Mouse (Mus musculus) kidney, adult 2 months (tissue): ENCODE measurements around the gene Klhl12. TPM values are rescaled to one million over a fixed set of nuclear protein-coding genes. Genes with fewer than 3 reads are reported as not detected.
A peak's percentile ranks its signal among the peaks of the same experiment; 100 is the strongest.

Experiments used
- DNase-seq: peaks from one replicate; pipeline ENCODE4 v3.0.0; 2021
- H3K27ac ChIP-seq: fragments of 200-500 bp; 2 replicates; pipeline ENCODE4 v1.5.1; 2012; ENCODE audit warnings: low read depth, low read length, control low read depth, inconsistent platforms; ENCODE audit not compliant: insufficient read depth
- H3K27me3 ChIP-seq: fragments of 200-500 bp; replicated peaks from 2 replicates; pipeline ENCODE4 v1.6.1; 2012; ENCODE audit warnings: mild to moderate bottlenecking, moderate library complexity, low read length, inconsistent platforms; ENCODE audit not compliant: control insufficient read depth, insufficient read depth
- H3K36me3 ChIP-seq: fragments of 200-500 bp; 2 replicates; pipeline ENCODE4 v1.6.1; 2012; ENCODE audit warnings: mild to moderate bottlenecking, moderate library complexity, low read length, inconsistent platforms; ENCODE audit not compliant: control insufficient read depth, insufficient read depth
- H3K4me1 ChIP-seq: fragments of 200-500 bp; 2 replicates; pipeline ENCODE4 v1.6.1; 2011; ENCODE audit warnings: low read length; ENCODE audit not compliant: control insufficient read depth, insufficient read depth
- H3K4me3 ChIP-seq: fragments of 200-500 bp; 2 replicates; pipeline ENCODE4 v1.5.1; 2011; ENCODE audit warnings: mild to moderate bottlenecking, low read depth, low read length, control low read depth; ENCODE audit not compliant: insufficient read depth
- CTCF ChIP-seq: fragments of 200-500 bp; conservative IDR thresholded peaks from 2 replicates; pipeline ENCODE4 v1.5.1; 2011; ENCODE audit warnings: low read depth, mild to moderate bottlenecking, control low read depth, low read length, moderate library complexity, mixed read lengths; ENCODE audit not compliant: insufficient read depth, insufficient read length
- POLR2A ChIP-seq: fragments of 200-500 bp; IDR thresholded peaks from one replicate; pipeline ENCODE4 v1.6.1; 2011; ENCODE audit warnings: low read depth, low read length, control low read depth
- WGBS: fragments of 180-500 bp; shearing (Covaris S2); methylation state at CpG from one replicate; pipeline ENCODE4 v1.1.7; 2018; 5-methylcytosine and 5-hydroxymethylcytosine counted together
- polyA plus RNA-seq: library from polyadenylated mRNA; depleted of rRNA; stranded (reverse); fragments of >200 nt; gene quantifications from 2 replicates; pipeline ENCODE4 v1.2.3, GENCODE M21; 2012

The Klhl12 gene
- polyA plus RNA-seq, 1 experiment = 9.6 TPM

- Histone ChIP-seq H3K27ac (no peak overlapping the region), H3K36me3 (no peaks in the 10 kb centered on the region), H3K4me1 (0 out of 2 replicates have a peak, but pooled peaks cover 3% of the 10 kb centered on the region), H3K4me3 (no peak overlapping the region), H3K27me3 (no peaks in the 10 kb centered on the region)
- TF ChIP-seq POLR2A (no peak), CTCF (no peak)
- DNase-seq = peak; percentile 9
- WGBS = 71% methylated on average over 4 of the region's 4 CpGs
Measured at GRCm38 (mm10) chr1:134450201-134450600, 5.1 kb upstream of the Klhl12 start.

GRCm38 (mm10) chr1:134450986-134451385 lies 4.3 kb upstream of the Klhl12 start:
- Histone ChIP-seq H3K4me3 (no peak overlapping the region), H3K27me3 (no peaks in the 10 kb centered on the region), H3K4me1 (peaks cover 4% of the 10 kb centered on the region; the same call in 1 of the 2 replicates), H3K36me3 (no peaks in the 10 kb centered on the region), H3K27ac (no peak overlapping the region)
- DNase-seq = peak; percentile 53
- TF ChIP-seq CTCF (peak; percentile 45), POLR2A (no peak)
- 38% methylated on average over 3 of the region's 3 CpGs for WGBS

- WGBS = 15% methylated on average over 5 of the region's 5 CpGs
- Histone ChIP-seq H3K27me3 (no peaks in the 10 kb centered on the region), H3K4me1 (peaks cover 7% of the 10 kb centered on the region; the same call in 1 of the 2 replicates), H3K27ac (no peak overlapping the region), H3K4me3 (peak overlapping the region; percentile 90; the same call in 1 of the 2 replicates), H3K36me3 (no peaks in the 10 kb centered on the region)
- no peak for TF ChIP-seq CTCF
- TF ChIP-seq POLR2A = no peak
- no peak for DNase-seq
Measured at GRCm38 (mm10) chr1:134456060-134456459, 729 bp downstream of the Klhl12 start.

GRCm38 (mm10) chr1:134458139-134458727 lies 2.9 kb downstream of the Klhl12 start:
- H3K4me3 ChIP-seq = no peak overlapping the region
- H3K27me3 ChIP-seq = no peaks in the 10 kb centered on the region
- no peak for TF ChIP-seq POLR2A
- no peak for TF ChIP-seq CTCF
- H3K4me1 ChIP-seq = peaks cover 7% of the 10 kb centered on the region; the same call in 1 of the 2 replicates
- DNase-seq = no peak
- WGBS = 88% methylated on average over 7 of the region's 7 CpGs
- no peaks in the 10 kb centered on the region; the same call in 1 of the 2 replicates for H3K36me3 ChIP-seq
- no peak overlapping the region for H3K27ac ChIP-seq

- Histone ChIP-seq H3K4me3 (no peak overlapping the region), H3K27me3 (no peaks in the 10 kb centered on the region), H3K4me1 (peaks cover 3% of the 10 kb centered on the region; the same call in 1 of the 2 replicates), H3K27ac (no peak overlapping the region), H3K36me3 (peaks cover 3% of the 10 kb centered on the region; the same call in 1 of the 2 replicates)
- TF ChIP-seq POLR2A (no peak), CTCF (no peak)
- 93% methylated on average over 1 of the region's 1 CpGs for WGBS
- no peak for DNase-seq
Measured at GRCm38 (mm10) chr1:134460294-134461284, 5.3 kb downstream of the Klhl12 start.

- 96% methylated on average over 2 of the region's 2 CpGs for WGBS
Measured at GRCm38 (mm10) chr1:134484623-134485022, 29.3 kb downstream of the Klhl12 start.

More at GRCm38 (mm10) chr1:134484623-134485022, 29.3 kb downstream of the Klhl12 start:
- no peak for DNase-seq
- no peaks in the 10 kb centered on the region for H3K27me3 ChIP-seq
- TF ChIP-seq CTCF (no peak), POLR2A (no peak)
- H3K4me3 ChIP-seq = no peak overlapping the region
- H3K4me1 ChIP-seq = no peaks in the 10 kb centered on the region
- no peaks in the 10 kb centered on the region; the same call in none of the 2 replicates for H3K36me3 ChIP-seq
- no peak overlapping the region for H3K27ac ChIP-seq
